Mouse (Mus musculus): Measurements from ENCODE around the gene Ces1e.

- TF ChIP-seq CTCF (IDR thresholded peaks at IDR 0.05; ENCODE audit: extremely low read depth, insufficient read length, insufficient replicate concordance, low read depth, low read length) (no peak), POLR2A (IDR thresholded peaks at IDR 0.05; ENCODE audit: low read depth, low read length) (no peak)
These were observed 11.6 kb downstream of the Ces1e start for GRCm38 (mm10) chr8:93217867-93218266.

Measured in small intestine, adult 2 months (tissue).